Mouse (Mus musculus) cortical plate, adult 2 months (tissue): Measurements from ENCODE around the gene Cwc25. TPM values are rescaled to one million over a fixed set of nuclear protein-coding genes. Genes with fewer than 3 reads are reported as not detected.

ENCODE experiments used
- H3K27ac ChIP-seq: fragments of 200-500 bp; 2 replicates; pipeline ENCODE4 v1.5.1; 2012; ENCODE audit warnings: low read length, control low read depth, inconsistent platforms; ENCODE audit not compliant: insufficient read depth
- H3K4me1 ChIP-seq: fragments of 200-500 bp; 2 replicates; pipeline ENCODE4 v1.6.1; 2011; ENCODE audit warnings: low read length; ENCODE audit not compliant: control insufficient read depth, insufficient read depth
- H3K4me3 ChIP-seq: fragments of 200-500 bp; 2 replicates; pipeline ENCODE4 v1.5.1; 2011; ENCODE audit warnings: mild to moderate bottlenecking, low read length, control low read depth; ENCODE audit not compliant: insufficient read depth
- CTCF ChIP-seq: fragments of 200-500 bp; IDR thresholded peaks from 2 replicates; pipeline ENCODE4 v1.5.1; 2011; ENCODE audit warnings: mild to moderate bottlenecking, control low read depth, low read length; ENCODE audit not compliant: insufficient read depth; ENCODE audit errors: extremely low read depth
- POLR2A ChIP-seq: fragments of 200-500 bp; IDR thresholded peaks from 2 replicates; pipeline ENCODE4 v1.6.1; 2011; ENCODE audit warnings: mild to moderate bottlenecking, low read length, control low read depth; ENCODE audit not compliant: insufficient read depth; ENCODE audit errors: extremely low read depth
- polyA plus RNA-seq: library from polyadenylated mRNA; depleted of rRNA; stranded (reverse); fragments of >200 nt; gene quantifications from 2 replicates; pipeline ENCODE4 v1.2.3, GENCODE M21; 2012; rRNA removed

Gene Cwc25
- polyA plus RNA-seq, 1 experiment = 16.4 TPM

DNA sequence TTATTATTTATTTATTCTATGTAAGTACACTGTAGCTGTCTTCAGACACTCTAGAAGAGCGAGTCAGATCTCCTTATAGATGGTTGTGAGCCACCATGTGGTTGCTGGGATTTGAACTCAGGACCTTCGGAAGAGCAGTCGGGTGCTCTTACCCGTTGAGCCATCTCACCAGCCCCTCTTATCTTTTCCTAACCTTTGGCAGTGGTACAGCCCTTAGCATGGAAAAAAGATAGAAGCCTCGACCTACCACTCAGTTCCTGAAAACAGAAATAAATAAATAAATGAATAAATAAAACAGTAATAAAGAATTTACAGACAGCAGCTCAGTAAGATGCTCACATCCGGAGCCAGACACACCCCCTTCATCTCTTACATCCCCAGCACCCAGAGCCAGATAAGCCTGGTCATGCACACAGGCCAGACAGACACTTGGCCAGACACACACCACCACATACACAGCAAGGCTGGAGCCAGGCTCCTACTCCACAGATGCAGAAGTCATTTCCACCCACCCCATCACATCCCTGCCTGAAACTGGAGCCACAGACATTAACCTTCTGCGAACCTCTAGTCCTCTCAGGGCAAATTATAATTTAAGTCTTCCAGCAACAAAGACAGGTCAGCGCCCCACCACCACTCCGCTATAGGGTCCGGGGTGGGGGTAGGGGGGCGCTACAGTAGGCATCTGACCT, 69.0 kb downstream of the Cwc25 start:
- H3K4me3 ChIP-seq = peak overlapping the region; percentile 91; the same call in 1 of the 2 replicates

DNA sequence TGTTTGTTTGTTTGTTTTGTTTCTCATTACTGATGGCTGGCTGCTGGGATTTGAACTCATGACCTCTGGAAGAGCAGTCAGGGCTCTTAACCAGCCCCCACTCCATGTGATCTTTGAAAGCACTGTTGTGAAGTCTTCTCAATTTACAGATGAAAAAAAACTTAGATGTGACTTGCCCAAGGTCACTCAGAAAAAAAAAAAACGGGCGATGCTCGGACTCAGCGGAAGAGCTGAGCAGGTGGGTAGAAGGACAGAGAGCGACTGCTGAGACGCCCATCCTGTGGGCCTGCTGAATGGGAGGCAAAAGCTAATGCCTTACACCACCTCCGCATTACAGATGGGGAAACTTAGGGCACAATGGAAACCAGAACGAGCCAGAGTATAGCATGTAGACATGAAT, 69.7 kb downstream of the Cwc25 start:
- Histone ChIP-seq H3K27ac (no peak overlapping the region), H3K4me1 (peaks cover 7% of the 10 kb centered on the region), H3K4me3 (no peak overlapping the region)
- TF ChIP-seq POLR2A = no peak
- TF ChIP-seq CTCF = no peak

More for the DNA sequence above, 69.0 kb downstream of the Cwc25 start:
- no peak overlapping the region for H3K27ac ChIP-seq
- TF ChIP-seq POLR2A (no peak), CTCF (no peak)
- H3K4me1 ChIP-seq = peaks cover 7% of the 10 kb centered on the region

- TF ChIP-seq POLR2A = no peak
- no peak for TF ChIP-seq CTCF
- peaks cover 6% of the 10 kb centered on the region for H3K4me1 ChIP-seq
- H3K4me3 ChIP-seq = no peak overlapping the region
- H3K27ac ChIP-seq = no peak overlapping the region
Observed at GRCm38 (mm10) chr11:97695712-97696401, 70.5 kb downstream of the Cwc25 start.

Other genes starting within 250 kb of the Cwc25 start
- 141 and 146 TPM in 2 replicates for gene Srcin1, start 190.4 kb downstream of the Cwc25 start, polyA plus RNA-seq
- 89.5 and 95.2 TPM in 2 replicates for gene Epop, start 136.9 kb downstream of the Cwc25 start, polyA plus RNA-seq
- gene Mllt6, start 103.1 kb downstream of the Cwc25 start, polyA plus RNA-seq = 78.5 and 83.4 TPM in 2 replicates
- gene Cisd3, start 80.7 kb downstream of the Cwc25 start, polyA plus RNA-seq = 59.9 and 65.5 TPM in 2 replicates
- gene Pcgf2, start 66.1 kb downstream of the Cwc25 start, polyA plus RNA-seq = 64.1 and 72.2 TPM in 2 replicates
- 249 and 256 TPM in 2 replicates for gene Psmb3, start 63.2 kb downstream of the Cwc25 start, polyA plus RNA-seq
- 64.7 and 67.2 TPM in 2 replicates for gene Pip4k2b, start 21.9 kb downstream of the Cwc25 start, polyA plus RNA-seq
- gene 1700001P01Rik, start 9.4 kb upstream of the Cwc25 start, polyA plus RNA-seq = 0.76 and 1.6 TPM in 2 replicates
- gene Rpl23, start 15.9 kb upstream of the Cwc25 start, polyA plus RNA-seq = 287 and 301 TPM in 2 replicates
- 130 and 132 TPM in 2 replicates for gene Lasp1, start 32.4 kb upstream of the Cwc25 start, polyA plus RNA-seq
- gene B230217C12Rik, start 74.2 kb upstream of the Cwc25 start, polyA plus RNA-seq = 122 and 130 TPM in 2 replicates
- 1.3 and 1.6 TPM in 2 replicates for gene Fbxo47, start 117.6 kb upstream of the Cwc25 start, polyA plus RNA-seq
- 28.6 and 29.2 TPM in 2 replicates for gene Plxdc1, start 219.9 kb upstream of the Cwc25 start, polyA plus RNA-seq
- 2.2 and 2.6 TPM in 2 replicates for gene Arl5c, start 229.6 kb upstream of the Cwc25 start, polyA plus RNA-seq